Mouse (Mus musculus): Measurements from ENCODE around the gene Npr1. TPM values are rescaled to one million over a fixed set of nuclear protein-coding genes. Genes with fewer than 3 reads are reported as not detected.
A peak's percentile ranks its signal among the peaks of the same experiment; 100 is the strongest.

Npr1 gene
- polyA plus RNA-seq, 1 experiment from 2014 or later: 5.0 TPM

GRCm38 (mm10) chr3:90472213-90472612, 6.5 kb upstream of the Npr1 start:
- no peaks in the 10 kb centered on the region for H3K27me3 ChIP-seq
- no peaks in the 10 kb centered on the region for H3K9me3 ChIP-seq
- no peak overlapping the region for H3K9ac ChIP-seq
- no peak overlapping the region for H3K27ac ChIP-seq
- no peak for ATAC-seq (ENCODE audit: insufficient number of reproducible peaks, insufficient read depth, low FRiP score, low TSS enrichment, low read depth)
- no peaks in the 10 kb centered on the region for H3K36me3 ChIP-seq
- H3K4me3 ChIP-seq: no peak overlapping the region
- peaks cover 5% of the 10 kb centered on the region for H3K4me1 ChIP-seq
- H3K4me2 ChIP-seq: no peak overlapping the region
- WGBS: 33% methylated on average over 3 of the region's 3 CpGs

GRCm38 (mm10) chr3:90467618-90468300, 2.1 kb upstream of the Npr1 start:
- H3K4me2 ChIP-seq: no peak overlapping the region
- H3K4me3 ChIP-seq: no peak overlapping the region
- peaks cover 36% of the 10 kb centered on the region for H3K27me3 ChIP-seq
- no peak overlapping the region for H3K9ac ChIP-seq
- WGBS: 93% methylated on average over 10 of the region's 10 CpGs
- no peak for ATAC-seq (ENCODE audit: insufficient number of reproducible peaks, insufficient read depth, low FRiP score, low TSS enrichment, low read depth)
- peaks cover 17% of the 10 kb centered on the region for H3K4me1 ChIP-seq
- no peak overlapping the region for H3K27ac ChIP-seq
- H3K36me3 ChIP-seq: no peaks in the 10 kb centered on the region
- no peaks in the 10 kb centered on the region for H3K9me3 ChIP-seq

GRCm38 (mm10) chr3:90466311-90466766, 673 bp upstream of the Npr1 start:
- peak overlapping the region; percentile 97 for H3K4me2 ChIP-seq
- ATAC-seq (ENCODE audit: insufficient number of reproducible peaks, insufficient read depth, low FRiP score, low TSS enrichment, low read depth): no peak
- no peaks in the 10 kb centered on the region for H3K36me3 ChIP-seq
- peaks cover 50% of the 10 kb centered on the region for H3K27me3 ChIP-seq
- under 1% methylated on average over 15 of the region's 15 CpGs for WGBS
- H3K4me1 ChIP-seq: peaks cover 17% of the 10 kb centered on the region
- H3K4me3 ChIP-seq: peak overlapping the region; percentile 57
- no peaks in the 10 kb centered on the region for H3K9me3 ChIP-seq
- H3K9ac ChIP-seq: peak overlapping the region; percentile 70
- no peak overlapping the region for H3K27ac ChIP-seq

GRCm38 (mm10) chr3:90465081-90465685, 483 bp downstream of the Npr1 start:
- H3K27me3 ChIP-seq: peaks cover 58% of the 10 kb centered on the region
- WGBS: 2% methylated on average over 75 of the region's 75 CpGs
- ATAC-seq (ENCODE audit: insufficient number of reproducible peaks, insufficient read depth, low FRiP score, low TSS enrichment, low read depth): no peak

GRCm38 (mm10) chr3:90464552-90465080, 1.1 kb downstream of the Npr1 start:
- H3K4me3 ChIP-seq: peak overlapping the region; percentile 57
- H3K27ac ChIP-seq: no peak overlapping the region
- peaks cover 17% of the 10 kb centered on the region for H3K4me1 ChIP-seq
- no peaks in the 10 kb centered on the region for H3K9me3 ChIP-seq
- peak overlapping the region; percentile 70 for H3K9ac ChIP-seq
- peak overlapping the region; percentile 97 for H3K4me2 ChIP-seq
- peaks cover 58% of the 10 kb centered on the region for H3K27me3 ChIP-seq
- whole genome bisulfite sequencing: 10% methylated on average over 37 of the region's 37 CpGs
- ATAC-seq (ENCODE audit: insufficient number of reproducible peaks, insufficient read depth, low FRiP score, low TSS enrichment, low read depth): no peak
- H3K36me3 ChIP-seq: no peaks in the 10 kb centered on the region

More at GRCm38 (mm10) chr3:90465081-90465685, 483 bp downstream of the Npr1 start:
- H3K4me1 ChIP-seq: peaks cover 17% of the 10 kb centered on the region
- no peaks in the 10 kb centered on the region for H3K36me3 ChIP-seq
- peak overlapping the region; percentile 57 for H3K4me3 ChIP-seq
- H3K27ac ChIP-seq: no peak overlapping the region
- H3K9ac ChIP-seq: peak overlapping the region; percentile 70
- peak overlapping the region; percentile 97 for H3K4me2 ChIP-seq
- H3K9me3 ChIP-seq: no peaks in the 10 kb centered on the region

- H3K27me3 ChIP-seq: peaks cover 58% of the 10 kb centered on the region
- WGBS: 33% methylated on average over 7 of the region's 7 CpGs
- H3K27ac ChIP-seq: no peak overlapping the region
- peaks cover 17% of the 10 kb centered on the region for H3K4me1 ChIP-seq
- H3K9ac ChIP-seq: 0 out of 2 replicates have a peak overlapping the region, but pooled peaks have one; percentile 21
- no peak overlapping the region for H3K4me2 ChIP-seq
- H3K4me3 ChIP-seq: no peak overlapping the region
- ATAC-seq (ENCODE audit: insufficient number of reproducible peaks, insufficient read depth, low FRiP score, low TSS enrichment, low read depth): no peak
- no peaks in the 10 kb centered on the region for H3K36me3 ChIP-seq
- H3K9me3 ChIP-seq: no peaks in the 10 kb centered on the region
Measured at GRCm38 (mm10) chr3:90462579-90462978, 3.1 kb downstream of the Npr1 start.

- 85% methylated on average over 3 of the region's 3 CpGs for WGBS
- no peak overlapping the region for H3K9ac ChIP-seq
- H3K4me3 ChIP-seq: no peak overlapping the region
- no peak overlapping the region for H3K27ac ChIP-seq
- peaks cover 17% of the 10 kb centered on the region for H3K4me1 ChIP-seq
- peaks cover 58% of the 10 kb centered on the region for H3K27me3 ChIP-seq
- no peak overlapping the region for H3K4me2 ChIP-seq
- no peaks in the 10 kb centered on the region for H3K36me3 ChIP-seq
- no peak for ATAC-seq (ENCODE audit: insufficient number of reproducible peaks, insufficient read depth, low FRiP score, low TSS enrichment, low read depth)
- H3K9me3 ChIP-seq: no peaks in the 10 kb centered on the region
Measured at GRCm38 (mm10) chr3:90461935-90462334, 3.7 kb downstream of the Npr1 start.

- ATAC-seq (ENCODE audit: insufficient number of reproducible peaks, insufficient read depth, low FRiP score, low TSS enrichment, low read depth): no peak
- H3K4me1 ChIP-seq: peaks cover 9% of the 10 kb centered on the region
- no peaks in the 10 kb centered on the region for H3K9me3 ChIP-seq
- H3K27ac ChIP-seq: no peak overlapping the region
- H3K36me3 ChIP-seq: no peaks in the 10 kb centered on the region
- H3K4me3 ChIP-seq: no peak overlapping the region
- 61% methylated on average over 5 of the region's 5 CpGs for WGBS
- no peak overlapping the region for H3K4me2 ChIP-seq
- no peak overlapping the region for H3K9ac ChIP-seq
- H3K27me3 ChIP-seq: peaks cover 47% of the 10 kb centered on the region
Measured at GRCm38 (mm10) chr3:90460315-90460714, 5.4 kb downstream of the Npr1 start.

GRCm38 (mm10) chr3:90459727-90460126, 5.9 kb downstream of the Npr1 start:
- Histone ChIP-seq H3K4me2 (no peak overlapping the region), H3K4me3 (no peak overlapping the region), H3K36me3 (no peaks in the 10 kb centered on the region), H3K27me3 (peaks cover 41% of the 10 kb centered on the region), H3K4me1 (peaks cover 3% of the 10 kb centered on the region; the same call in 1 of the 2 replicates), H3K9me3 (no peaks in the 10 kb centered on the region), H3K27ac (no peak overlapping the region), H3K9ac (no peak overlapping the region)
- 75% methylated on average over 9 of the region's 9 CpGs for WGBS
- ATAC-seq (ENCODE audit: insufficient number of reproducible peaks, insufficient read depth, low FRiP score, low TSS enrichment, low read depth): no peak

- H3K4me1 ChIP-seq: no peaks in the 10 kb centered on the region
- no peaks in the 10 kb centered on the region for H3K27me3 ChIP-seq
- 90% methylated on average over 14 of the region's 14 CpGs for WGBS
- no peaks in the 10 kb centered on the region for H3K36me3 ChIP-seq
- no peak overlapping the region for H3K4me2 ChIP-seq
- no peaks in the 10 kb centered on the region for H3K9me3 ChIP-seq
- ATAC-seq (ENCODE audit: insufficient number of reproducible peaks, insufficient read depth, low FRiP score, low TSS enrichment, low read depth): no peak
- no peak overlapping the region for H3K4me3 ChIP-seq
- no peak overlapping the region for H3K9ac ChIP-seq
- no peak overlapping the region for H3K27ac ChIP-seq
Measured at GRCm38 (mm10) chr3:90454931-90455330, 10.7 kb downstream of the Npr1 start.

- 0 out of 2 replicates have a peak overlapping the region, but pooled peaks have one; percentile 1 for H3K4me3 ChIP-seq
- no peaks in the 10 kb centered on the region for H3K9me3 ChIP-seq
- 0 out of 2 replicates have a peak overlapping the region, but pooled peaks have one; percentile 2 for H3K9ac ChIP-seq
- no peak overlapping the region for H3K27ac ChIP-seq
- no peak for ATAC-seq (ENCODE audit: insufficient number of reproducible peaks, insufficient read depth, low FRiP score, low TSS enrichment, low read depth)
- no peaks in the 10 kb centered on the region for H3K36me3 ChIP-seq
- WGBS: 50% methylated on average over 10 of the region's 10 CpGs
- peak overlapping the region; percentile 30 for H3K4me2 ChIP-seq
- H3K27me3 ChIP-seq: no peaks in the 10 kb centered on the region
- peaks cover 6% of the 10 kb centered on the region; the same call in 1 of the 2 replicates for H3K4me1 ChIP-seq
Measured at GRCm38 (mm10) chr3:90451396-90452095, 14.1 kb downstream of the Npr1 start.

Data from embryonic facial prominence, embryonic 13.5 days (tissue).